Mouse (Mus musculus) layer of hippocampus, adult 2 months (tissue): ENCODE measurements around the gene Vmac. TPM values are rescaled to one million over a fixed set of nuclear protein-coding genes. Genes with fewer than 3 reads are reported as not detected.

Experiments used
- DNase-seq, 2 experiments: peaks; one replicate each; pipeline ENCODE4 v3.0.0; 2022; ENCODE audit warnings: low spot score in 2 of 2
- H3K27ac ChIP-seq: fragments of 200-600 bp; 2 replicates; pipeline ENCODE4 v1.8.1; 2022
- H3K4me3 ChIP-seq: fragments of 200-600 bp; 2 replicates; pipeline ENCODE4 v1.8.1; 2022; ENCODE audit warnings: mild to moderate bottlenecking
- CTCF ChIP-seq: fragments of 200-600 bp; conservative IDR thresholded peaks from 2 replicates; pipeline ENCODE4 v1.8.1; 2022; ENCODE audit warnings: antibody characterized with exemption, mild to moderate bottlenecking, moderate library complexity
- total RNA-seq, 2 experiments: library from RNA; stranded (reverse); gene quantifications; 2 replicates each; pipeline ENCODE4 v1.2.3; 2021

The Vmac gene
- total RNA-seq, 2 experiments from 2014 or later, result 10.2 to 12.5 TPM

DNA sequence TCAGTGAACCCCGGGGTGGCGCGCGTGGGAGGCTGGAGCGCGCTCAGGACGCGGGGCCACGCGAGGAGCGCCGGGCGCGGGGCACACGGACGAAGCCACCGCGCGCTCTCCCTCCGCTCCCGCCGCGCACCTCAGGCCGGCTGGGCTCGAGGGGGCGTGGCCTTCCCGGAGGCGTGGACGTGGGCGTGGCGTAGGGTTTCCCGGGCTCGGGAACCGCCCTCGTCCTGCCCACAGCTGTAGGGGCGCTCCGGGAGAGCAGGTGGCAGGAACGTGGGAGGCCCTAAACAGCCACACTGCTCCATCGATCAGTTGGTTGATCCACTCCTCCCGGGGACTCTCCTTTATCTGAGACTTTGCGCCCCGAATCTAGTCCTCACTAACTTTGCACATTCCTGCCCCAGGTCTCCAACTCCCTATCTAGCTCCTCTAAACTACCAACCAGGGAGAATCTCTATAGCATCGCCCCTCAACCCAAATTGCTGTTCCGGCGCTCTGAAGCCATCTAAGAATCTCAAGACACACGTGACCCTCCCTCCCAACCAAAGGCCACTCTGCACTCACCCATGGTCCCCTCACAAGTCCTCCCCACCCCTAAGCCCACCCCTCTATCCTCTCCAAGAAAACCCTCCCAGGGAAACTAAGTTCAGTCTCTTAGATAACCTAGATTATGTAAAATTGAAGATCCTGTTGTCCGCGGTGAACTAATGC lies 39.7 kb upstream of the Vmac start, which contains the start of gene Nrtn:
Gene Nrtn (minus strand): TSS at position 115 of the 708 bp plus-strand sequence.
- TF ChIP-seq CTCF, result no peak
- H3K4me3 ChIP-seq, result peak within 1 kb of the TSS; percentile 40
- DNase-seq, result peak in 1 of 2 experiments; percentile 65
- no peak within 1 kb of the TSS for H3K27ac ChIP-seq

DNA sequence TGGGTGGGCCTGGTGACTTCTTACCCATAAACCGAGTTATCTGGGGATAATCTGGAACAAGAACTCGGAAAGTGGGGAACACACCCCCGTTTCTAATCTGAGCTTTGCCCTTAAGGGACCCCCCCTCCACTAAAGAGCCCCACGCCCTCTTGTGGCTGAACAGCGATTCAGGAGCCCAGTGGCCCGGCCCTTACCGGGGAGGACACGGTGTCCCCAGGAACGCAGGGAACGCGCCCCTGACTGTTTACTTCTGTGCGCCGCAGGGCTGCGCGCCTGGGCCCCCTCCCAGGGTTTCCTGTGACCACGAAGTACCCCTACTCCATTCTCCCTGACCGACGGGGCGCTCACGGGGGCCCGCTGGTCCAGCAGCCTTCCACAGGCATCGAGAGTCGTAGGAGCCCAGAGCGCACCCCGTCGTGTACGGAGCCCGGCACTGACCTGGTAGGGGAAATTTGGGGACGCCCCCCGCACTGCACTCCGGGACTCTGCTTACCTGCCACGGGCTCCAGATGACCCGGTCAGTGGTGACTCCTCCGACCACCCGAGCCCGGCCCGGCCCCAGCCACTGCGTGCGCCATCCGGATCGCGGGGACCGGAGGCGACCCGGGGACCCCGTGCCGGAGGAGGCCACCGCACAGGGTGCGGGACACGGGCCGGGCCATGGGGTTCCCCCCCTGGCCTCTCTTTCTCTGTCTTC lies 39.0 kb upstream of the Vmac start:
- peak; percentile 64 for TF ChIP-seq CTCF
- DNase-seq, result no peak
- peak overlapping the region; percentile 40 for H3K4me3 ChIP-seq
- no peak overlapping the region for H3K27ac ChIP-seq

DNA sequence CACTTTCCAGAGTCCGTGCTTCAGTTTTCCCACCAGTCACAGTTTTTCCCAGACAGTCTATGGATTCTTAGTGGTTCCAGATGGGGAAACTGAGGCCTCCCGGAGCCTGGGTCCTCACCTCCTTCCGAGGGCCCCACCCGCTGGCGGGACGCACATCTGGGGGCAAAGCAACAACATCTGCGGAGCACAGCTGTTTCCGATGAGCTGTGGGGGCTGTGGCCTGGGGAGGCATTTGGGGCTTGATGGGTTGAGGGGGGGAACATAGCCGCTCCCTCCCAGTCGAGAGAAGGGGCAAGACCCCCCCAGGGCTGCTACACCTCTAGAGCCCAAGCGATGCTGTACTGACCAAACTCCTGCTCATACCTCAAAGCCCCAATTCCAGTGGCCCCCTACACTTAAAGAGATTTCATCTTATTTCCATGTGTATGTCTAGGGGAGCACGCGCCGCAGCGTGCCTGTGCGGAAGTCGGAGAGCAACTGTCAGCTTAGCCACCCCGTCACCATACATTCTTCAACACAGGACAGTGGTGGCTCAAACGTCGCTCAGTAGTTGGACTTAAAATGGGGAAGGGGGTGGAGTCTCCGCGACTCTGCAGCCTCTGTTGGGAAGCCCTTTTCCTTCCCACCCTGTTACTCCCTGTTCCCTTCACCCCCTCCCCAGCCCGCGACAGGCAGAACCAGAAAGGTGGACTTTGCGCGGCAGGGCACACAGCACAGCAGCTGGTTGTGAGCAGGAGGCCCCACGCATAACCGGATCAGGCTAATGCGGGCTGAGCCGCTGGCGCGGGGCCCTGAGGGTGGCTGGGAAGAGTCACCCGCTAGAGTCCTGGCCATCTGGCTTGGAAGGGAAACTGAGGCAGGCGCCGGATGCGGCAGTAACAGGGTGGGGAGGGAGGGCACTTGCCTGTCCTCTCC lies 36.7 kb upstream of the Vmac start:
- Histone ChIP-seq H3K4me3 (no peak overlapping the region), H3K27ac (no peak overlapping the region)
- DNase-seq, result no peak
- TF ChIP-seq CTCF, result no peak

DNA sequence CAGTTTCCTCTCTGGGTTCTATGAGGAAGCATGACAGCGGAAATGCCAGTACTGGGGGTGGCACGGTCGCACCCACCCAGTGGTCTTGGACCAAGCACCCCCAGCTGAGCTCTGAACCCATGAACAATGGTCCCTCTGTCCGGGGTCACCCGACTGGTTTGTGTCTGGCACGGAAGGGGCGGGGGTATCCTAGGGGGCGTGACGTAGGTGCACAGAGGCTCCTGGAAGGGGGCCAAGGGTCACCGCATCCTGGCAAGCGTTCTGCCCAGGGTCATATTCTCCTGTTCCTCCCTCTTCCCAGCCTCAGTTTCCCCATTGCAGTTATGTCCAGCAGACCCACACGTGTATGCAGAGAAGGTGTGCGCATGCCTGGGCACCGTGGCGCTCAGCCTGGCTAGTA lies 35.6 kb upstream of the Vmac start:
- TF ChIP-seq CTCF, result no peak
- no peak for DNase-seq
- no peak overlapping the region for H3K27ac ChIP-seq
- no peak overlapping the region for H3K4me3 ChIP-seq

DNA sequence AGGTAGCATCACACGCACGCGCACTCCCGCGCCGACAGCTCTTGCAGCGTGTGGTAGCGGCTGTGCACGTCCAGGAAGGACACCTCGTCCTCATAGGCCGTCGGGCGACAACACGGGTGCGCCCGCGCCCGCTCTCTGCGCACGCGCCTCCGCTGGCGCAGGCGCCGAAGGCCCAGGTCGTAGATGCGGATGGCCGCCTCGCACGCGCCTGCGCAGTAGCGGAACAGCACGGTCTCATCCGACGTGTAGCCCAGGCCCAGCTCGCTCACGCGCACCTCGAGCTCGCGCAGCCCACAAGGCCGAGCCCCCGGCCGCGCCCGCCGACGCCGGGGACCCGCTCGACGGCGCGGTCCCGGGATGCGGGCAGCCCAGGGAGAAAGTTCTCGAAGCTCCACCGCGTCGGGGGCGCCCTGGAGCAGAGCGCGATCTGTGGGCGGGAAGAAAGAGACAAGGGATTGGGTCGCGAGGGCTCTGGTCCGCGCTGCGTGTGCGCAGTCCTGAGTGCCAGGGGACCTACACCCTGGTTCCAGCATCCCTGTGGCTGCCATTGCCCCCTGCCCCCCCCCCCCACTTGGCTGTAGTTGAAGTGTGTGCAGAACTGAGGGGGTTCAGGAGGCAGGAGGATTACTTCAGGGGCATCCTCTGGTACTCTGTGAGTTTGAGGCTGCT lies 33.7 kb upstream of the Vmac start:
- Histone ChIP-seq H3K27ac (no peak overlapping the region), H3K4me3 (no peak overlapping the region)
- no peak for TF ChIP-seq CTCF
- DNase-seq, result no peak

DNA sequence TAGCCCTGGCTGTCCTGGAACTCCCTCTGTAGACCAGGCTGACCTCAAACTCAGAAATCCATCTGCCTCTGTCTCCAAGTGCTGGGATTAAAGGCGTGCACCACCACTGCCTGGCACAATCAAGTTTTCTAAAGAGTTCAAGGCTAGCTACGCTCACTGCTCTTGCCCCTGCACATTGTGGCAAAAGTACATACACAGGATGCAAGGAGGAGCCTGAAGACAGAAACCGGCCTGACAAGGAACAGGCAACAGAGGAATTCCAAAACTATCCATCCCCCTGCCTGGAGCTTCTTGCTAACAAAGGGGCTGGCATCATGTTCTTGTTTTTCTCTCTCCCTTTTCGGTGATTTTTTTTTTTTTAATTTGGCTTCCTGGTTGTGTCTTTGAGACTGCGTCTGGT lies 26.4 kb upstream of the Vmac start:
- TF ChIP-seq CTCF, result no peak
- DNase-seq, result no peak
- no peak overlapping the region for H3K4me3 ChIP-seq
- H3K27ac ChIP-seq, result no peak overlapping the region

- Histone ChIP-seq H3K27ac (no peak overlapping the region), H3K4me3 (no peak overlapping the region)
- no peak for TF ChIP-seq CTCF
- DNase-seq, result no peak
These were observed 23.0 kb upstream of the Vmac start for GRCm38 (mm10) chr17:56740788-56741160.

GRCm38 (mm10) chr17:56740118-56740787 lies 22.4 kb upstream of the Vmac start:
- H3K4me3 ChIP-seq, result no peak overlapping the region
- no peak for TF ChIP-seq CTCF
- no peak overlapping the region for H3K27ac ChIP-seq
- DNase-seq, result no peak

GRCm38 (mm10) chr17:56738221-56738620 lies 20.4 kb upstream of the Vmac start:
- no peak overlapping the region for H3K27ac ChIP-seq

GRCm38 (mm10) chr17:56736534-56736933 lies 18.7 kb upstream of the Vmac start:
- DNase-seq, result no peak
- no peak overlapping the region for H3K27ac ChIP-seq

More at GRCm38 (mm10) chr17:56738221-56738620, 20.4 kb upstream of the Vmac start:
- DNase-seq, result no peak
- H3K4me3 ChIP-seq, result no peak overlapping the region
- no peak for TF ChIP-seq CTCF

GRCm38 (mm10) chr17:56729656-56730055 lies 11.8 kb upstream of the Vmac start:
- TF ChIP-seq CTCF, result no peak
- H3K4me3 ChIP-seq, result no peak overlapping the region
- H3K27ac ChIP-seq, result no peak overlapping the region
- DNase-seq, result no peak

More at GRCm38 (mm10) chr17:56736534-56736933, 18.7 kb upstream of the Vmac start:
- TF ChIP-seq CTCF, result peak; percentile 57
- no peak overlapping the region for H3K4me3 ChIP-seq

GRCm38 (mm10) chr17:56729151-56729550 lies 11.3 kb upstream of the Vmac start:
- H3K4me3 ChIP-seq, result no peak overlapping the region
- no peak overlapping the region for H3K27ac ChIP-seq
- no peak for DNase-seq
- TF ChIP-seq CTCF, result no peak
